Mouse (Mus musculus) kidney, embryonic 14.5 days (tissue): ENCODE measurements around the gene Tatdn2. TPM values are rescaled to one million over a fixed set of nuclear protein-coding genes. Genes with fewer than 3 reads are reported as not detected.
"Not testable (repeated sequence)": the region's sequence is repeated elsewhere in the genome, so short reads cannot be mapped to it uniquely, and the experiment has no call there.

Source experiments
- ATAC-seq: fragments of 200-750 bp; cut with Nextera tagmentation; 2 replicates; pipeline ENCODE4 v1.8.0; 2017; ENCODE audit warnings: moderate number of reproducible peaks, mild to moderate bottlenecking, moderate TSS enrichment, moderate library complexity; ENCODE audit not compliant: low FRiP score, low TSS enrichment
- H3K27ac ChIP-seq: fragments of 300-500 bp; sonication (generic); 2 replicates; pipeline ENCODE4 v1.5.1; 2014; ENCODE audit warnings: low read depth, mild to moderate bottlenecking, low read length, moderate library complexity, mixed read lengths
- H3K27me3 ChIP-seq: fragments of 300-500 bp; sonication (generic); 2 replicates; pipeline ENCODE4 v1.6.1; 2014; ENCODE audit warnings: mild to moderate bottlenecking, low read length; ENCODE audit not compliant: control insufficient read depth, insufficient read depth
- H3K36me3 ChIP-seq: fragments of 300-500 bp; sonication (generic); 2 replicates; pipeline ENCODE4 v1.6.1; 2014; ENCODE audit warnings: low read length, mixed read lengths; ENCODE audit not compliant: control insufficient read depth, insufficient read depth
- H3K4me1 ChIP-seq: fragments of 300-500 bp; sonication (generic); 2 replicates; pipeline ENCODE4 v1.6.1; 2014; ENCODE audit warnings: low read length, mixed read lengths; ENCODE audit not compliant: control insufficient read depth, insufficient read depth
- H3K4me2 ChIP-seq: fragments of 300-500 bp; sonication (generic); replicated peaks from 2 replicates; pipeline ENCODE4 v1.6.1; 2014; ENCODE audit warnings: low read depth, mild to moderate bottlenecking, low read length
- H3K4me3 ChIP-seq: fragments of 300-500 bp; sonication (generic); 2 replicates; pipeline ENCODE4 v1.5.1; 2014; ENCODE audit warnings: mild to moderate bottlenecking, low read length
- H3K9ac ChIP-seq: fragments of 300-500 bp; sonication (generic); 2 replicates; pipeline ENCODE4 v1.6.1; 2014; ENCODE audit warnings: low read depth, mild to moderate bottlenecking, low read length, moderate library complexity
- H3K9me3 ChIP-seq: fragments of 300-500 bp; sonication (generic); 2 replicates; pipeline ENCODE4 v1.6.1; 2016; ENCODE audit warnings: low read length; ENCODE audit not compliant: control insufficient read depth
- WGBS: fragments of 180-500 bp; shearing (Covaris S2); extraction: QIAGEN DNeasy Blood & Tissue Kit; methylation state at CpG from one replicate; pipeline ENCODE4 v1.1.7; 2014; 5-methylcytosine and 5-hydroxymethylcytosine counted together
- polyA plus RNA-seq: library from polyadenylated mRNA; unstranded; fragments of >200 nt; fragmentation: Nextera tagmentation; extraction: Ambion mirVana; gene quantifications from 2 replicates; pipeline ENCODE4 v1.2.1, GENCODE M21; 2014

The Tatdn2 gene
- polyA plus RNA-seq, 1 experiment from 2014 or later, result 0.93 TPM

- 85% methylated on average over 5 of the region's 5 CpGs for WGBS
These were observed 3.5 kb upstream of the Tatdn2 start for GRCm38 (mm10) chr6:113693377-113693776.

DNA sequence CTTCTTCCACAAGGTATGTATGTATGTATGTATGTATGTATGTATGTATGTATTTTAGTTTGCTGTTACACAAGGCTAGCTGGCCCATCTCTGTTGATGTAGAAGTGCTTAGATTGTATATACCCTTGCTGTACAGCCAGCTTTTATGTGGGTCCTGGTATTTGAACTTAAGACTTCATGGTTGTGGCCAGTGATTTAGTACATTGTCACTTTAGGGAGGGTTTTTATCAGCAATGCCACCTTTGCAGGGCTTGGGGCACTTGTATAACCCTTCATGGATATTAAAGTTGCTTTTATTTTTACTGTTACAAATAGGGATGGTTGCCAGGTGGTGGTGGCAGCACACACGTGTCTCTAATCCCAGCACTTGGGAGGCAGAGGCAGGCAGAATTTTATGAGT lies 1.6 kb upstream of the Tatdn2 start:
- H3K27ac ChIP-seq, result no peak overlapping the region
- no peak overlapping the region for H3K4me2 ChIP-seq
- H3K4me3 ChIP-seq, result no peak overlapping the region
- no peaks in the 10 kb centered on the region for H3K27me3 ChIP-seq
- H3K9me3 ChIP-seq, result no peaks in the 10 kb centered on the region
- H3K9ac ChIP-seq, result no peak overlapping the region
- 68% methylated on average over 1 of the region's 1 CpGs for WGBS
- no peak for ATAC-seq
- peaks cover 25% of the 10 kb centered on the region for H3K4me1 ChIP-seq
- H3K36me3 ChIP-seq, result no peaks in the 10 kb centered on the region; the same call in 1 of the 2 replicates

More at GRCm38 (mm10) chr6:113693377-113693776, 3.5 kb upstream of the Tatdn2 start:
- Histone ChIP-seq H3K9ac (no peak overlapping the region), H3K27ac (no peak overlapping the region), H3K4me3 (no peak overlapping the region), H3K4me1 (peaks cover 26% of the 10 kb centered on the region), H3K36me3 (no peaks in the 10 kb centered on the region), H3K4me2 (no peak overlapping the region), H3K27me3 (no peaks in the 10 kb centered on the region), H3K9me3 (no peaks in the 10 kb centered on the region)
- no peak for ATAC-seq

DNA sequence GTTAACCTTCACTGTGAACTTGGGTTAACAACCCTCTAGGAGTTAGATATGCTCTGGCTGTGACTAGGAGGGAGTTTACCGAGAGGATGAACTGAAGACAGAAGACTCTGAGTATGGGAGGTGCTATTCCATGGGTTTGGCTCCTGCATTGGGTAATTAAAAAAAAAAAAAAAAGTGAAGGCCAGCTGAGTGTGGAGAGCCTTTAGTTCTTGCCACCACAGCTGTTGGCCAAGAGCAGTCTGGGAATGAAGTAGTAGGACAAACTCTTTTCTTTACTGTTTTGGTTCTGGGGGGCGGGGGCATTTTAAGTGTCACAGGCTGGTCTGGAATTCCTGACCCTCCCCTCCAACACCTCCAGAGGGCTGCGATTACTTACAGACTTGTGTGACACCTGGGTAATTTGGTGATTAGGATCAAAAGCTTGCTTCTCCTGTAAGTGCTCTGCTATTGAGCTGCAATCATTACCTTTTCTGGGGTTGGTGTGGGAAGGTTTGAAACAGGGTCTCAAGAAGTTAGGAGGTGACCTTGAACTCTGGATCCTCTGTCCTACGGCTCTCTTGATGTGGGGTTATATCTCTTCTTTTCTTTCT lies 989 bp upstream of the Tatdn2 start:
- Histone ChIP-seq H3K4me2 (peak overlapping the region; percentile 93), H3K9me3 (no peaks in the 10 kb centered on the region), H3K27me3 (no peaks in the 10 kb centered on the region), H3K36me3 (peaks cover under 1% of the 10 kb centered on the region; the same call in 1 of the 2 replicates), H3K9ac (peak overlapping the region; percentile 38; the same call in 1 of the 2 replicates), H3K4me3 (peak overlapping the region; percentile 71; the same call in 1 of the 2 replicates), H3K27ac (peak overlapping the region; percentile 69), H3K4me1 (peaks cover 20% of the 10 kb centered on the region)
- ATAC-seq, result no peak
- WGBS, result 33% methylated on average over 4 of the region's 4 CpGs

DNA sequence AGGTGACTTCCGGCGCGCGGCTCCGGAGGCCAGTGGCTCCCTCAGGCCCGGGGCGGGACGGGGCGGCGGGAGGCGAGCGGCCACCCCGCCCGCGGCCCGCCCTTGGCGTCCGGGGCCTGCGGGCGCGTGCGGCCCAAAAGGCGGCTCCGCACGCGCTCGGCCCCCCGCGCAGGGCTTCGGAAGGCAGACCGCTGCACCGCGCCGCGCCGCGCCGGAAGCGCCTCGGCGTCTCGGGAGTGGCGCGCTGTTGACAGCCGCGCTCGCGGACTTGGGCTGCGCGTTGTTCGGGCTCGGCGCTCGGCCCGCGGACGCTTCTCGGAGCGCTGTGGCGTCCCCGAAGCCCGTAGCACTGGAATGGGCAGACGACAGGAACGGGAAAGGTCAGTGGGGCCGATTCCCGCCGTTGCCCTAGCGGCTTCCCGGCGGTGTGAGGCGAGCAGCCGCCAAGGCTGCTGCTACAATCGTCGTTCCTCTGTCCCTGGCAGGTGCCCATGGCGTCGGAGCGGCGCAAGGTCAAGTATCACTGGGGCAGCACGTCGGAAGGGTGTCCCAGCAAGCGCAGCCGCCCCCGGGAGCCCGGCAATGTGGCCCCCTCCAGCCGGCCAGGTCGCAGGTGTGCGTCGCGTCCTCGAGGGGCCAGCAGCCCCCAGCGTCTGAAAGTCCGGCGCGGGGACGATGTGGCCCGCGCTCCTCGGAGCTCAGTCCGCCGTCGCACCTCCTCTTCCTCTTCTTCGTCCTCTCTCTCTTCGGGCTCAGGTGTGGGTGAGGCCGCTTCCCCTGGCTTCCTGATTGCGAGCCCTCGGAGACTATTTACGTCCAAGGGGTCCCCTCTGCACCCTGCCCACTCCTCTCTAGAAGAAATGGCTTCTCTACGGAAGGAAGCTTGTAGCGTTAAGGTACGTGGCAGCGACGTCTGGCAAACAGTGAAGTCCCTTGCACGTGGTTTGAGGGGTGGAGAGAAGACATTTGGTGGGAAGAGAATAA lies 664 bp downstream of the Tatdn2 start:
- Histone ChIP-seq H3K4me1 (peaks cover 18% of the 10 kb centered on the region), H3K4me3 (peak overlapping the region; percentile 71), H3K9me3 (no peaks in the 10 kb centered on the region), H3K9ac (peak overlapping the region; percentile 85), H3K36me3 (peaks cover 15% of the 10 kb centered on the region), H3K27ac (peak overlapping the region; percentile 80), H3K27me3 (no peaks in the 10 kb centered on the region), H3K4me2 (peak overlapping the region; percentile 93)
- WGBS, result under 1% methylated on average over 94 of the region's 113 CpGs
- peak; percentile 0; the same call in 1 of the 2 replicates for ATAC-seq

DNA sequence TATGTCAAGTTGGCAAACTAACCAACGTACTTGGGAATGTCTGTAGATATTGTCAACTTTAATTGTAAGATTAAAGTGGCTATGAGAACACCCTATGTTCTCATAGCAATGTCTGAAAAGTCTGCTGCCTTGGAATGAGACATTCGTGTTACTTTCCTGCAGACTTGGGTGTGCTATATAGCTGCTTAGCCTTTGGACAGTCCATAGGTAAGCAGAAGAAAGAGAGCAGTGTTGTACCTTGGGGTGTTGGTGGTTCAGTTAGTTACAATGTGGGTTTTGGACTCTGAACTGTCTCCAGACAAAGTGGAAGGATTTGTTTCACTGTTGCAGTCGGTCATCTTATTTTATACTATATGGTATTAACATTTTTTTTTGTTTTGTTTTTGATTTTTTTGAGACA lies 15.9 kb downstream of the Tatdn2 start:
- Histone ChIP-seq H3K27ac (no peak overlapping the region), H3K36me3 (peaks cover 87% of the 10 kb centered on the region), H3K4me1 (no peaks in the 10 kb centered on the region), H3K9ac (no peak overlapping the region), H3K9me3 (no peaks in the 10 kb centered on the region), H3K4me3 (no peak overlapping the region), H3K27me3 (no peaks in the 10 kb centered on the region), H3K4me2 (no peak overlapping the region)
- 86% methylated on average over 3 of the region's 3 CpGs for WGBS
- no peak for ATAC-seq

DNA sequence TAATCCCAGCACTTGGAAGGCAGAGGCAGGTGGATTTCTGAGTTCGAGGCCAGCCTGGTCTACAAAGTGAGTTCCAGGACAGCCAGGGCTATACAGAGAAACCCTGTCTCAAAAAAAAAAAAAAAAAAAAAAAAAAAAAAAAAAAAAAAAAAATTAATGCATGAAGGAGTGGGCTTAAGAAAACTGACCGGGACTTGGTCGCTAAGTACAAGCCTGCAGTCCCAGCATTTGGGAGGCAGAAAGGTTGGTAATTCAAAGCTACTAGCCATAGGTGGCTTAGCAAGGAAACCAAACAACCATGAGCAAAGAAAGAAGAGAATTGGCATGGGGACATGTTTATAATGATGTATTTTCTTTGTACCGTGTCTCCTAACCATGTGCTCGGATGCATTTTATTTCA lies 16.5 kb downstream of the Tatdn2 start:
- H3K4me2 ChIP-seq, H3K27ac ChIP-seq, H3K27me3 ChIP-seq, H3K9ac ChIP-seq, H3K4me3 ChIP-seq, ATAC-seq, H3K4me1 ChIP-seq, H3K9me3 ChIP-seq: not testable (repeated sequence)
- H3K36me3 ChIP-seq, result peaks cover 85% of the 10 kb centered on the region
- WGBS, result 91% methylated on average over 4 of the region's 5 CpGs

DNA sequence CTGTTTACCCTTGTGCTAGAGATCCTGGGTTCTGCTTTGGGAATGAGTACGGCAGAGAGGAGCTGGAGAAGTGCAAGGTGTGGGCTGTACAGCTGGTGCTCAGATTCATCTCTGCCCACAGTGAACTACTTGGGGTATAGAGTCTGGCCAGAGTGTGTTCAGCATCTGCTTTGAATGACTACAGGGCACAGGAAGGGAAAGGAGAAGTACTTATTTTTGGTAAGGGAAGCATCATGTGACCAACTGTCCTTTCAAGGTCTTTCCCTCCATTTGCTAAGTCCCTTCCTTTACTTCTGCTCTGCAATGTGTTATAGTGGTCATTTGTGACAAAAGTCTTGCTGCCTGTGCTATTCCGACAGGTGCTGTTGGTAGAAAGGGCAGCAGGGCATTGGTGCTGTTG lies 17.4 kb downstream of the Tatdn2 start:
- ATAC-seq, result no peak
- no peaks in the 10 kb centered on the region for H3K9me3 ChIP-seq
- H3K4me2 ChIP-seq, result no peak overlapping the region
- WGBS, result 89% methylated on average over 2 of the region's 2 CpGs
- H3K36me3 ChIP-seq, result peaks cover 85% of the 10 kb centered on the region
- no peaks in the 10 kb centered on the region for H3K27me3 ChIP-seq
- H3K27ac ChIP-seq, result no peak overlapping the region
- no peak overlapping the region for H3K4me3 ChIP-seq
- H3K4me1 ChIP-seq, result no peaks in the 10 kb centered on the region
- H3K9ac ChIP-seq, result no peak overlapping the region

- H3K9me3 ChIP-seq, result no peaks in the 10 kb centered on the region
- 74% methylated on average over 1 of the region's 1 CpGs for WGBS
- peaks cover 80% of the 10 kb centered on the region for H3K36me3 ChIP-seq
These were observed 17.9 kb downstream of the Tatdn2 start for GRCm38 (mm10) chr6:113714797-113715196.

GRCm38 (mm10) chr6:113717541-113717940 lies 20.7 kb downstream of the Tatdn2 start:
- Histone ChIP-seq H3K4me3 (no peak overlapping the region), H3K4me1 (no peaks in the 10 kb centered on the region), H3K4me2 (no peak overlapping the region), H3K36me3 (peaks cover 64% of the 10 kb centered on the region), H3K27me3 (no peaks in the 10 kb centered on the region), H3K27ac (no peak overlapping the region), H3K9ac (no peak overlapping the region), H3K9me3 (no peaks in the 10 kb centered on the region)
- no peak for ATAC-seq
- 88% methylated on average over 3 of the region's 3 CpGs for WGBS

More at GRCm38 (mm10) chr6:113714797-113715196, 17.9 kb downstream of the Tatdn2 start:
- Histone ChIP-seq H3K9ac (no peak overlapping the region), H3K4me1 (no peaks in the 10 kb centered on the region), H3K27ac (no peak overlapping the region), H3K4me3 (no peak overlapping the region), H3K4me2 (no peak overlapping the region), H3K27me3 (no peaks in the 10 kb centered on the region)
- ATAC-seq, result no peak
